Mouse (Mus musculus) embryo, embryonic 9.5 days (tissue): Measurements from ENCODE around the gene Grid2.

ENCODE experiments used
- DNase-seq: peaks from one replicate; pipeline ENCODE4 v3.0.0-alpha.2; 2017; ENCODE audit errors: extremely low spot score

The Grid2 gene

DNA sequence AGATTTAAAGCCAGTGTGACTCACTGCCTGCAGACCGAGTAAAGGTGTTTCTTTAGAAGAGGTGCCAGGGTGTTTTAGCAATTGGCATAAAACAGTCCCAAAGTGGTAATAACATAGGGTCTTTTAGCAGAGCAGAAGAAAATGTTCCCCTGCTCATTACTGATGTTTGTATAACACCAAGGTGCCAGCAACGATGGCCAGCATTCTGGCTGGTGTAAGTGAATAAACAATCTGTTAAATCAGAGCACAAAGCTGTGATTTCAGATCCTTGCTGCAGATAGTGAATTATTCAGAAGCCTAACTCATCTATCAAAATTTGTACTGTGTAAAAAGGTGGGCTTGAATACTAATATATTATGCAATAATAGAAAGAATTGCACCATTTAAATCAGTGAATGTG lies 353.9 kb downstream of the Grid2 start:
- DNase-seq = no peak

DNA sequence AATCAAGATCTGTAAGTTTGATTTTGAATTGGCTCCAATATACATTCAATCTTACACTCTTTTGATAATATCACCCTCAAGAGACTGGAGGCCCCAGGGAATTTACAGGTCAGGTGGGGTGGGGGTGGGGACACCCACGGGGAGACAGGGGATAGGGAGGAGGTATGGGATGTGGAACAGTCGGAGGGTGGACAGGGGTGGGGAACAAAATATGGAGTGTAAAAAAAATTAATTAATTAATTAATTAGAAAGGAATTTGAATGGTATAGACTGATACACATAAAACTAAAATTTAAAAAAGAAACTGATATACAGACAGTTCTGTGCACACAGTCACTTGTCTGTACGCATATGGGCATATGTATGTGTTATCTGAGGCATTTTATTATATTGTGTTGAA lies 380.3 kb downstream of the Grid2 start:
- DNase-seq = no peak

- DNase-seq = no peak
These were observed 403.7 kb downstream of the Grid2 start for GRCm38 (mm10) chr6:63659423-63659822.

DNA sequence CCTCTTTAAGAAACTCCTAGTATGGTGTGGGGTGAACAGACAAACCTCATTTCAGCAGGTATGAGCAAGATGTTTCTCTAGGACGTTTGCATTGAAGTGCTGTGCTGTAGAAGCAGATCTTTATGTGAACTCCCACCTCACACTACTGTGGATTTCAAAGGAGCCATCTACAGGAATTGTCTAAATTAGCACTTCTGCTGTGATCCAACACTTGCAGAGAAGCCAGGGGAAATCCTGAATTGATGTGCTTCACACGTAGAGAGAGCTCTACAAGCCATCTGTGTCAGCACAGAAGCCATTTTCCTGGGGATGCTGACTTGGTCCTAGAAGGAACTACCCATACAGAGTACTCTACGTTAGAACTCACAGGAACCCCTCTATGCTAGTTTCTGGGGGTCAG lies 430.0 kb downstream of the Grid2 start:
- DNase-seq = no peak

GRCm38 (mm10) chr6:63701684-63702083 lies 446.0 kb downstream of the Grid2 start:
- DNase-seq = no peak

DNA sequence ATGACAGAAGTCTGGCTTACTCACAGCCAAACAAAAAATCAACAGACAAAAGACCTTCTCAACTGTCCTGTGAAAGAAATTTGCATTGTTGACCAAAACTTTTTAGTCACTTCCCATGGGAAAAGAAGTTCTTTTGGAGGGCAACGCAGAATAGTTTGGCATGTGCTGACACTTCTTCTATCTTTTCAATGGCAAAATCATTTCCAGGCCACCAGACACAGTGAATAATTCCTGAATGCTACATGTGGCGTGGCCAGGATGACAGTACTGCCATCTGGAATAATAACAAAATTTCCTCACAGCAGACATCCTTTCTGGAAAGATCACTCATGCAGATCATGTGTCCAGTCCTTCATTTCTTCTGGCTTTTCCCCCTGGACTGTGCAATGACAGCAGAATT lies 478.1 kb downstream of the Grid2 start:
- no peak for DNase-seq

- no peak for DNase-seq
These were observed 506.9 kb downstream of the Grid2 start for GRCm38 (mm10) chr6:63762535-63762934.

DNA sequence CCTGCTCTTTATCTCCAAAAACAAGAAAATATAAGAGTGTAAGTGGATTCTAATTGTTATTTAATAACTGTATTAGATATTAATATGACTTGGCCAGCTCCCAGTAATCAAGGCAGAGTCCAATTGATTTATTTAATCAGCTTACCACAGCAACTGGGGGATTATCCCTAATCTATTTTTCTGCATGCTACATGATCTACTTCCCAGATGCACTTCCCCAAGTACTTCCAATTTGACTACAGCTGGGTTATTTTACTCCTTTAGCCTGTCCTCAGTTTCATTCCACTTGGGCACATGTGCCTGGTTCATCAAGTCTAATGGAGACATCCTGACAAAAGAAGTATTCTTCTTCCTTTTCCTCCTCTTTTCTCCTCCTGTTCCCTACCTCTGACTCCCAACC lies 539.0 kb downstream of the Grid2 start:
- DNase-seq = no peak

DNA sequence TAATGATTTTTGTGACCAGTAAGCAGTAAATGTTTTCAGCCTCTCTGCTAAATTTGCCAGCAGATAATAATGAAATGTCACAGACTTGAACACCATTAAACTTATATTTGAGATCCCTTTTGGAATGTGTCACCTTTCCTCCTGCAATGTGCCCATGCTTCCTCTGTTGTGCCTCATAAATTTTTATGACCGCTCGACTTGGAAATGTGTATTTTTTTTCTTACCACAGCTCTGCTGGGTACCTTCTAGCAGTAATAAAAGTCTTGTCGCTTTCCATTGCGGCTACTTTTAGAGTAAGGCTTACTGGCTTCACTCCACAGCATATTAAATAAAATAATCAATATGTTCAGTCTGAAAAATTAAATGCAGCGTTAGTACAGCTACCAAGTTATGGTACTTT lies 564.6 kb downstream of the Grid2 start:
- DNase-seq = no peak

DNA sequence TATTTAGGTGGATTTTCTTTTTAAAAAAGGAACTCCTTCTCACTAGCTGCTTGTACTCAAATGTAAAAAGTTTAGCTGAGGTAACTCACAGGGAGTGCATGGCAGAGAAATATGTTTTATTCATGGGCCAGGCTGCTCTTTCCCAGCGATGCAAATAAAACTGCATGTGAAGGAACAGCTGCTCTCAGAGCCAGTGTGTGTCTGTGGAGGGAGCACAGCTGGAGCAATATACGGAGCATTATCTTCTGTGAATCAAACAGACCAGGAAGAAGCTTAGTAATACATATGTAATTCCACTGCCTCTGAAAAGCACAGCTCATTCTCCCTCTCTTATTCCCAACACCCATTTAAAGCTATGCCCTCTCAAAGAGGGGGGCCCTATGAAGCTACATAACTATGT lies 607.0 kb downstream of the Grid2 start:
- DNase-seq = no peak

- no peak for DNase-seq
These were observed 621.5 kb downstream of the Grid2 start for GRCm38 (mm10) chr6:63877088-63877764.

DNA sequence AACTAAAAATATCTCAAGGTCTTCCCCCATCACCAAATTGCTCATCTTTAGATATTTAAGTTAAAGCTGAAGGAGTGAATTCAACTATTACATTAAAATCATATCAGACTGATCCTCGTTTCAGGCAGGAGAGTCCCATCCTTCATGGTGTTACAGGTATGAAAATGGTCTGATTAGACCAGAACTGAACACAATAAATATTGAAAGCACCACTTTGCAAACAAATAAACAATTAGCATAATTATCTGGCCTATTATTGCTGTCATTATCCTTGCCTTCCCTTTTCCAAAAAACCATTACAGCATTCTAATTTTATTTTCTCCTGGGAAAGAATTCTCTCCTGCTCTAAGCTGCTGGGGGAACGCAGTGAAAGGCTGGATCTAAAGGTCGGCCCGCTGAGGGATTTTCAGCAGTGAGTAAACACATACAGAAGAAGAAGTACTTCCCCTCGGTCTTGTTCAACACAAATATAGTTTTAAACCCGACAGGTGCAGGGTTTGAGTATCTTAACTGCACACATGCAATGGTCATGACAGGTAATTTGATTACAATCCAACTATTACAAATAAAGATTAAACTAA lies 622.2 kb downstream of the Grid2 start:
- DNase-seq = no peak

DNA sequence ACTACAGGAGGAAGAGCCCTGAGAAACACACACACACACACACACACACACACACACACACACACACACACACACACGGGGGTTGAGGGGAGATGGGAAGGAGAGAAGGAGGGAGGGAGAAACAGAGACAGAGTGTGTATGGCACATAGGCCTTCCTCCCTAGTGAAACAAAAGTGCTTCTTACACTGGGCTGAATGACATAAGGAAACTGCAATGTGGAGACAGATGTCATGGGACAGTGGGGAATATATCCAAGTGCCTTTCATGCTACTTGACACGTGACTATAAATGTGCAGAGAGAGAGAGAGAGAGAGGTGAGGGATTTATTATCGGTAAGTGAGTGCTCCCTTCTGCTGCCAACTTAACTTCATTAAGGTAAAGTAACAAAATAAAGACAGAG lies 639.0 kb downstream of the Grid2 start:
- DNase-seq = no peak

DNA sequence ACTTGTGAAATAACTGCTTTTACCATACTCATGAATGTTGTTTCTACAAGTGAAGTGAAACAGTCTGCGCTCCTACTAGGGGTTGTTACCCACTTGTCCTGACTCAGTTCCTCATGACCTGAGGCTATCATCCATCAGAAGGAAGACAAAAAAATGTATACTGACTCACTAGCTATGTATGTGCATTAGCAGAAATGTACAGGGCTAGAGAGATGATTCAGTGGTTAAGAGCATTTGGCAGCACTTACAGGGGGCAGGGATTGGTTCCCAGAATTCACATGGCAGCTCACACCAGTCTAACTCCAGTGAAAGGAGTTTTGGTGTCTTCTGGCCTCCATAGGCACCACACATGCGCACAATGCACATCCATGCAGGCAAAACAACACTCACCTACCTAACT lies 642.5 kb downstream of the Grid2 start:
- no peak for DNase-seq

- no peak for DNase-seq
These were observed 661.4 kb downstream of the Grid2 start for GRCm38 (mm10) chr6:63917035-63917570.

- DNase-seq = no peak
These were observed 666.3 kb downstream of the Grid2 start for GRCm38 (mm10) chr6:63921951-63922350.

- DNase-seq = no peak
These were observed 675.5 kb downstream of the Grid2 start for GRCm38 (mm10) chr6:63931201-63931600.

DNA sequence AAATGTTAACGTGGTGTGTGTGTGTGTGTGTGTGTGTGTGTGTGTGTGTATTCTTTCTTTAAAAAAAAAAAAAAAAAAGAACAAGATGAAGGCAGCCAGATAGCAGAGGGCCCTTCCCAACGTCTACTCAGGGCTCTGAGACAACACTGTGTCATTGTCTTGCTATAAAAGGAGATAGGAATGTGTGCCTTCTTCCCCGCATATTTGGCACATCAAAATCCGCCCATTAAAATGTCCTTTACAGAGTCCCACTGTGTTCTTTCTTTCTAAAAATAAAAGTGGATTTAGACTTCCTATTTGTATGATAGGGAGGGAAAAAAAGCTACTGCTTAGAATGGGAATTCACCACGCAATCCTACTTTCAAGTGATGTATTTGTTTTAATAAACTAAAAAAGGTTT lies 691.0 kb downstream of the Grid2 start:
- DNase-seq = no peak

DNA sequence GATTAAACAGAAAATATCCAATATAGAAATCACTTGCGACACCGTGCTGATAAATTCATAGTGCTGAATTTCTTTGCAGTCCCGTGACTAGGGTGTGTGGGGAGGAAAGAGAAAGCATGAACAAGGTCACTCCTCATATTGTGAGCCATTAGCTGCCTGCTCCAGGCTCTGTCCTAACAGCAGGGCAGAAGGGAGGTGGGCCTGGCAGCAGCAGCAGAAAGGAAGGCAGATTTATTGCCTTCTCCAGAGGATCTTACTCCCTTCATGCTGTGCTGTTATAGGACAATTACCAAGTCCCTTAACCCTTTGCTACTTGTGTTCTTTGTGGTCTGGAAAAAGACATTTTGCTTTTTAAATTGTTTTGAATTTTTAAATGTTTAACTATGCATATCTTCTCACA lies 708.1 kb downstream of the Grid2 start:
- no peak for DNase-seq

- DNase-seq = no peak
These were observed 708.6 kb downstream of the Grid2 start for GRCm38 (mm10) chr6:63964269-63964668.

- DNase-seq = no peak
These were observed 709.1 kb downstream of the Grid2 start for GRCm38 (mm10) chr6:63964735-63965134.

DNA sequence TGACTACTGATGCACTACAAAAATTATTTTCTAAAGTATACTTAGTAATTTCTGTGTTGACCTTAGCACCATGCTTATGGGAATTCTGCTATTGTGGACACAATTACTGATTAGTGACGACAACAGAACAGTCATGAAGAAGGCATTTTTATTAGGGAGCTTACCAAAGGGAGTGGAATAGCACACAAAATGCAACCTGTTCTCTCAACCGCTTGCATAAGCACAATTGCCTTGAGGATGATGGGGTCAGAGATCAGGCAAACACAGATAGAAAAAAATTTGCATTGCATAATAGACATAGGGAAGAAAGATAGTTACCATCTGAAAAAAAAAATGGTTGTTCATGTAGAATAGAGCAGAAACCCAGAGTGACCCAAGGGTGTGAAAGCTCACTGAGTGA lies 790.4 kb downstream of the Grid2 start:
- no peak for DNase-seq

- DNase-seq = no peak
These were observed 791.1 kb downstream of the Grid2 start for GRCm38 (mm10) chr6:64046732-64047131.

DNA sequence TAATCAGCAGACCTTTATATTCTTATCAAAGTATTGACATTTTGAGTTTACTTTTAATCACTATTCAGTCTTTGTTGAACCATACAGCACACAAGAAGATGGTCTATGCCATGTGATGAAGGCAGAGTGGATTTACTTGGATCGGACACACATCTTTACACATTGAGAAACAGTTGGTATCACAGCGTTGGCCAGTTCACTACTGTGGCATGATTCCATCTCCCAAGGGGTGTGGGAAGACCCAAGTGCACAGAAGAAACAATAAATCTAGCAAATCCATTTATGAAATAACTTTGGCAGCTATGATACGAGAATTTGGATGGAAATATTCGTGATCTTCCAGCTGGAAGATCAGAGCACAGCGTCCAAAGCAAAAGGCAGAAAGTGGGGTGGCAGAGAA lies 792.3 kb downstream of the Grid2 start:
- no peak for DNase-seq
